Comparison of ENCODE assay signal across 20 mouse cellular contexts in the genomic region with DNA sequence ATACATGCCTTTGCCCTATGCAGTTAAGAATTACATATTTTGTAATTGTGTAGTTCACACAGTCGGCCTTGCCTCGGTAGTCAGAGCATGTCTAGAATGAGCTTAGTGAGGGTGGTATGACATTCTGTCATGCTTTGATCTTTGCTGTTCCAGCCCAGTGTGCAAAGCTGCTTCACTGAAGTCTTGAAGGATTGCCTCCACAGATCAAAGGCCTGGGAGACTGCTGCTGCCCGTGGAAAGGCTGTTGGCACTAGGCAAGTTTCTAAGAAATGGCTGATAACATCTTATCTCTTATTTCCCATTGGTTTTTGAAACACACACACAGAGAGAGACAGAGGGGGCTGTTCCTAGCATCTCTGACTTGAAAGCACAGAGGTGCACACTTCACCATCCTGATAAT.
DNase-seq lines count a peak whose midpoint lies in the region; ATAC-seq lines count a peak whose summit lies in the region.
"Had no signal": no experiment of that assay in that cellular context is flagged by ENCODE, and none has a peak within 500 bp of the region (broad histone marks: within the 10 kb centered on the region; RNA-seq: fewer than 3 reads in every experiment).

No protein-coding gene starts in this region.

- no peaks in the 10 kb centered on the region for H3K4me1 ChIP-seq in kidney, embryonic 15.5 days
- H3K4me1 ChIP-seq in intestine, embryonic 16.5 days (ENCODE audit: control insufficient read depth, insufficient read depth, low read length) = no peaks in the 10 kb centered on the region
- H3K4me1 ChIP-seq: embryonic facial prominence, embryonic 12.5 days; forebrain, embryonic 15.5 days; heart, embryonic 15.5 days; hindbrain, embryonic 13.5 days had no signal

- H3K27me3 ChIP-seq in kidney, embryonic 15.5 days = no peaks in the 10 kb centered on the region
- no peaks in the 10 kb centered on the region for H3K27me3 ChIP-seq in intestine, embryonic 16.5 days (replicated peaks; ENCODE audit: control insufficient read depth, insufficient read depth, low read length)
- H3K27me3 ChIP-seq: CH12.LX; embryonic facial prominence, embryonic 12.5 days; forebrain, embryonic 15.5 days; heart, embryonic 15.5 days; hindbrain, embryonic 13.5 days had no signal

- H3K27ac ChIP-seq in kidney, embryonic 15.5 days = no peak overlapping the region
- H3K27ac ChIP-seq in intestine, embryonic 16.5 days (ENCODE audit: low read length) = no peak overlapping the region
- H3K27ac ChIP-seq: embryonic facial prominence, embryonic 12.5 days; forebrain, embryonic 15.5 days; heart, embryonic 15.5 days; hindbrain, embryonic 13.5 days; hindbrain, postnatal 0 days had no signal

- H3K4me3 ChIP-seq in kidney, embryonic 15.5 days (replicated peaks) = no peak overlapping the region
- H3K4me3 ChIP-seq in intestine, embryonic 16.5 days (ENCODE audit: low read length) = no peak overlapping the region
- H3K4me3 ChIP-seq: embryonic facial prominence, embryonic 12.5 days; forebrain, embryonic 15.5 days; heart, embryonic 15.5 days; hindbrain, embryonic 13.5 days had no signal

- peak; percentile 63; the same call in 1 of the 2 replicates for ATAC-seq in kidney, embryonic 15.5 days (replicated peaks; ENCODE audit: low FRiP score)
- ATAC-seq in intestine, embryonic 16.5 days = peak; percentile 31; the same call in 1 of the 2 replicates
- ATAC-seq: forebrain, embryonic 15.5 days; hindbrain, postnatal 0 days had no signal

- H3K9me3 ChIP-seq in kidney, embryonic 15.5 days (replicated peaks) = no peaks in the 10 kb centered on the region
- H3K9me3 ChIP-seq in intestine, embryonic 16.5 days (ENCODE audit: control insufficient read depth, low read length) = no peaks in the 10 kb centered on the region
- H3K9me3 ChIP-seq: embryonic facial prominence, embryonic 12.5 days; forebrain, embryonic 15.5 days; heart, embryonic 15.5 days; hindbrain, embryonic 13.5 days had no signal

- whole genome bisulfite sequencing in kidney, embryonic 15.5 days = 51% methylated on average over 3 of the region's 3 CpGs
- 60% methylated on average over 3 of the region's 3 CpGs for WGBS in intestine, embryonic 16.5 days

- no peaks in the 10 kb centered on the region for H3K36me3 ChIP-seq in kidney, embryonic 15.5 days
- no peaks in the 10 kb centered on the region for H3K36me3 ChIP-seq in intestine, embryonic 16.5 days (ENCODE audit: control insufficient read depth, insufficient read depth, low read length)
- H3K36me3 ChIP-seq: embryonic facial prominence, embryonic 12.5 days; forebrain, embryonic 15.5 days; heart, embryonic 15.5 days; hindbrain, embryonic 13.5 days had no signal

- H3K9ac ChIP-seq in kidney, embryonic 15.5 days = no peak overlapping the region
- H3K9ac ChIP-seq in intestine, embryonic 16.5 days (ENCODE audit: low read depth, low read length) = no peak overlapping the region
- H3K9ac ChIP-seq: embryonic facial prominence, embryonic 12.5 days; forebrain, embryonic 15.5 days; heart, embryonic 15.5 days; hindbrain, embryonic 13.5 days had no signal

- DNase-seq in adrenal gland, adult 8-10 months = peak; percentile 10
- DNase-seq in adrenal gland, postnatal 14 days = no peak
- DNase-seq in kidney, postnatal 25 days = no peak
- peak; percentile 6 for DNase-seq in thymus, postnatal 14 days
- no peak for DNase-seq in thymus, postnatal 4 days
- DNase-seq: cerebellum, adult 11-12 months; cerebellum, adult 9-10 months; cerebellum, postnatal 25 days; gastrocnemius, postnatal 36 days; heart, adult 18-20 months; heart, postnatal 14 days had no signal

- no peak overlapping the region for H3K4me2 ChIP-seq in kidney, embryonic 15.5 days
- no peak overlapping the region for H3K4me2 ChIP-seq in intestine, embryonic 16.5 days (ENCODE audit: low read depth, low read length)
- H3K4me2 ChIP-seq: embryonic facial prominence, embryonic 12.5 days; forebrain, embryonic 15.5 days; heart, embryonic 11.5 days; heart, embryonic 15.5 days; hindbrain, embryonic 13.5 days had no signal

Comparison
In these comparisons a context has a peak if more than half of its experiments do, and no peak if none do; other contexts are left out.
1. DNase-seq: peak in adrenal gland, adult 8-10 months (single experiment) and thymus, postnatal 14 days (single experiment); none in adrenal gland, postnatal 14 days (single experiment), kidney, postnatal 25 days (0 of 2) and thymus, postnatal 4 days (single experiment).